Mouse (Mus musculus) left cerebral cortex, adult 18-20 months (tissue): ENCODE data around the gene Srgap2. TPM values are rescaled to one million over a fixed set of nuclear protein-coding genes. Genes with fewer than 3 reads are reported as not detected.
"Not testable (repeated sequence)": the region's sequence is repeated elsewhere in the genome, so short reads cannot be mapped to it uniquely, and the experiment has no call there.

Source experiments
- DNase-seq, 2 experiments: peaks; one replicate each; pipeline ENCODE4 v3.0.0; 2021 to 2022; ENCODE audit warnings: low spot score in 2 of 2, mixed read lengths in 1 of 2
- microRNA-seq, 2 experiments: library from miRNA; unstranded; fragments of <30 nt; microRNA quantifications; one replicate each; pipeline ENCODE4 v1.2.0; 2021
- total RNA-seq, 2 experiments: library from RNA; stranded (reverse); gene quantifications; 2 replicates each; pipeline ENCODE4 v1.2.3; 2021

Srgap2 gene
- total RNA-seq, 2 experiments from 2014 or later = 69.4 to 77.0 TPM

DNA sequence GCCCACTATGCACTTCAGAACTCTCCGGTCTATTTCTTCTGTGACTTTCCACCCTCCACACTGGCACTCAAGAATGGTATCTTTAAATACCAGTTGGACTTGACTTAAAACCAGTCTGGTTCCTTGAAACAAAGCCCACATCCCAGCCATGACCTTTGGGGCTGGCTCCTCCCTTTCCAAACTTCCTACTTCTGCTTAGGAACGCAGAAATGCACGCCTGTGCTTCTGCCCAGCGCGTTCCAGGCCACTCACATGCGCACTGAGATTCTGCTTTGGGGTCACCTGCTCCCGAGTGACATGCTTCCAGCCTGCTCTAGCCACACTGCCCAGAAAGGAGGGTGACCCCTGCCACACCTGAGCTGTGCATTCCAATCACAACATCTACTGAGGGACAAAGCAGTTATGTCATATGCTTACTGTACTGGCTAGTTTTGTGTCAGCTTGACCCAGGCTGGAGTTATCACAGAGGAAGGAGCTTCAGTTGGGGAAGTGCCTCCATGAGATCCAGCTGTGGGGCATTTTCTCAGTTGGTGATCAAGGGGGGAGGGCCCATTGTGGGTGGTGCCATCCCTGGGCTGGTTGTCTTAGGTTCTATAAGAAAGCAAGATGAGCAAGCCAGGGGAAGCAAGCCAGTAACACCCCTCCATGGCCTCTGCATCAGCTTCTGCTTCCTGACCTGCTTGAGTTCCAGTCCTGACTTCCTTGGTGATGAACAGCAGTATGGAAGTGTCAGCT lies 274.5 kb downstream of the Srgap2 start:
- DNase-seq = not testable (repeated sequence)

DNA sequence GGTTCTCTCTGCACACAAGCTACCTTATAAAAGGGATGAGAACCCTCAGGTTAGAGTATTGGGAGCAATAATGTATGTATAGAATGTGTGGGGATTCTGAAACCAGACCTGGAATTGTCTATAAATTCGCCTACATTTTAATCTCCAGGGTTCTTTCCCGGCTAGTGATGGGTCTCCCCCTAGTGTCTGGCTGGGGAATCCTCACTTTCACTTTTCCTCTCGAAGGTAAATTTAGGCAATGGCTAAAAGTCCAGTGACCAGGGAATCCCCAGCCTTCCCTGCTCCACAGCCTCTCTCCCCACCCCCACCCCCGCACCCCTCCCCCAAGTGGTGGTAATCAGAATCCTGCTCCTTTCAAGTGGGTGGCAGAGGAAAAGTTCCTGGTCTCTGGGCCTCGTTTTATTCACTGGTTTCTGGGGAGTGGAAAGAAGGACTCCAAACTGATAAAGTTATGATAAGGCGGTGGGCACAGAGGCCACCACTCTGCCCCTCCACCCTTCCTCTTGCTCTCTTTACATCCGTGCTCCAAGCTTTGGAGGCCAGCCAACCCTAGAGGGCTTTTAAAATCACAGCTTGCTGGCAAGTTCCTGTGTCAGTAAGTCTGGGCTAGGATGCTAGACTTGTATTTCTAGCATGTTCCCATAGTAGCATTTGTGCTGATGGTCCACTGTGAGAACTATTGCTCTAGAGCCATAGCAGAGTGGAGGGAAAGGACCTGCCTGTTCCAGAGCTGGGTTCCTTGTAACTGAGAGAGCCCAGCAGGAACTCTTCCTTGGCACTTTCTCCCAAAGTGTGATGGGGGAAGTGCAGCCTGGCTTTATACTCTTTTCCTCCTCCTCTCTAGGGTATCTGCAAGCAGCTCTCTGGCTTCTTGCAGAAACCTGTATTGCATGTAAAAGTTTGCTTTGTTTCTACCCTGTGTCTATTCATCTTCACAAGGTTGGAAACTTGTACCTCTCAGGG lies 280.4 kb downstream of the Srgap2 start:
- peak; percentile 55 for DNase-seq

DNA sequence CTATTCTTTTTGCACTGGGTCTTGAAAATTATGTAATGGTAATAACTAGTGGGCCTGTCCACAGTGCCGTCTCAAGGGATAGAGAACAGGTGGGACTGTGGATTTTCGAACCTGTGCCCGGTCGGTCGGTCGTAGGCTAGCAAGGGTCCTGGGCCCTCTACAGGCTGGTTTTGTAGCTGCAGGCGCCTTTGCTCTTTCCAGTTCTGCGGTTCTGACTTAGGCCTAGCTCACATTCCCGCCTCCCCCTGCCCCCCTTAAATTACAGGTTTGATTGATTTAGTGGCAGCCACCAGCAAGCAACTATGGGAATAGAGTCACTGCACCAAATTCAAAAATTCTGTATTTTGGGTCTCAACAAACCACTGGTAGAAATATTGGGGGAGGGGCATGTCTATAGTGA lies 281.2 kb downstream of the Srgap2 start:
- peak; percentile 53 to 58 for DNase-seq

DNA sequence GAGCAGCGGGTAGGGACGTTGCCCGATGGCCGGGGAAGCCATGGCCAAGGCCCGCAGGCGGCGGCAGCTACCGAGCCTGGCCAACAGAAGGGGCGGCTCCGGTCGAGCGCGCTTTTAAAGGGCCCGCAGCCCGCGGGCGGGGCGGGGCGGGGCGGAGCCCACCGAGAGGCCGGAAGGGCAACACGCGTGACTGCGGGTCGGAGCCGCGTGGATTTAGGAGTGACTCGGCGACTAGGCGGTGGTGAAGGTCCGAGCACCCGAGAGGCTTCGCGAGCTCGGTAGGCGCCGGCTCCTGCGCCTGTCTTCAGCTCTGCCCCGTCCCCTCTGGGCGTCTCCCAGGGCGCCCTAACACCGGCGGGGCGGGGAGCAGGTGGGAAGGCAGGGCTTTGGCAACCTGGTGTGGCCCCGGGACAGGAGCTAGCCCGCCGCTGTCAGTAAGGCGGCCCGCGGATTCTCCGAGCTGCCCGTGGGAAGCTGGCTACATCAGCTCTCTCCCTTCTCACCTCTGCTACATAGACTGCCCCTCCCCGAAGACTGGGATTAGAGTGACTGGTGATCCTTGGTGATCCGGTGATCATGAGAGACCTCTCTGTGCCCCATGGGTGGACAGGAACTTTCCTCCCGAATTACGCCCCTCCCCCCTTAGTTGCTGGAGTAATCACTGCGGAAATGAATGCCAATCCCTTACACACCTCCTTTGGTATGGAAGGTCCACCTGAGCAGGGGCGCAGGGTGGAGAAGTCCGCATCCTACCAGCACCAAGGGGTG lies 281.9 kb downstream of the Srgap2 start, which contains the start of gene Rassf5:
Rassf5 (minus strand) TSS at position 170 of the 768 bp plus-strand sequence.
- peak; percentile 60 to 75 for DNase-seq

DNA sequence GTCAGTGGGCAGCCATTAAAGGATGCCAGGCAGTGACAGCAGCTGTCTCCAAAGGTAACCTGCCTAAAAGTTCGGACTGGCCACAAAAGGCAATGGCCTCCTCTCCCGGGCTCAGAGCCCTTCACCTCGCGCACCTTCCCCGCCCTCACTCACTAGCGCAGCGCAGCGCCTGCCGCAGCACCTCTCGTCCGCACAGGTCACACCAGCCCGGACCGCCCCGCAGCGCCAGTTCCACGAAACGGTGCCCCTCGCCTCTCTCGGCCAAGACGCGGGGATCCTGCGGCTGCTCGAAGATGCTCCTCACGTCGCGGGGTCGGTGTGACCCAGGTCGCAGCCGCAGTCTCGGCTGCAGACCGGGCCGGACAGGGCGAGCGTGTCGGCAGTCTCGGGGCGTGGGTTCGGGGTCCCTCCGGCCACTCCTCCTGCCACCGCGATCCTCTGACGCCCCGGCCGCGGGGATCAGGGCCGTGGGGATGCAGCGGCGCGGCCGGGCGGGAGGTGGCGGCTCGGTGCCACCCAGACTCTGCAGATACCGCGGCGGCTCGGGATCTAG lies 282.5 kb downstream of the Srgap2 start:
- peak; percentile 19 to 38 for DNase-seq

DNA sequence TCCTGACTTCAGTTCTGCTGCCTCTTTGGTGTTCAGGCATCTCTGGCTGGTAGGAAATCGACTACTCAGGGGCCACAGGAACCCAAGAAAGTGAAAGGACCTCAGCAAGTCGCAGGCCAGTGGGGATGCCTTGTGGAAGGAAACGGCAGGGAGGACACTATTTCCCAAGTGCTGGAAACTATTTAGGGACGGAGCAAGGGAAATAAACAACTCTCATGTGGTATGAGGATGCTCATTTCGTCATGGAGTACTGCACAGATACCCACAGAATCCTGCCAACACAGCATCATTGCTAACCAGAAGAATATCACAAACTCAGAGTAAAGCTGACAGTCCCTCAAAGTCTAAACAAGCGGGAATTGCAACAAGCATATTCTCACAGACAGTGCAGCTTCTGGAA lies 284.2 kb downstream of the Srgap2 start:
- no peak for DNase-seq

DNA sequence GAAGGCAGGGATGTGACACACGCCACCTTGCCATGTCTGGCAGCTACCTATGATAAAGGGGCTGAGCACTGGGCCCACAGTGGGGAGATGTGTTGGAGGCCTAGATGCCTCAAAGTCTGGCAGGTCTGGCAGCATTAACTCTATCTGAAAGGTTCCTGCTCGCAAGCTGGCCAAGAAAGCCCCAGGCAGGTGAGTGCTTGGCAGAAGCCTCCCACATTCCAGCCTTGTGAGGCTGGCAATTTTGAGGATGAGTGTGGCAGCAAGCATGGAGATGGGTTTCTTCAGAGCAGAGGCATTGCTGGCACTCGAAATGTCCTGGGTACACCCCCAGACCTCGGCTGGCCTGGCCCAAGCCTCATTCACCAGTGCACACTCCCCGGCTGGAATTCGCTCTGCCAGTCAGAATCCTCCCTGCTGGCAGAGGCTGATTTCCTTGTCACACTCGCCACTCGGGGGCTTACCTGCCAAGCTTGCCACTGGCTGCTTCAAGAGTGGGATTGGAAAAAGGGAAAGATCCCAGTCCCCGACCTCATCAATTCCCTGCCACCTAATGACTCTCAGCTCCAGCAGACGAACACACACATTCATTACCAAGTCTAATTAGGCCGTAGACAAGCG lies 287.5 kb downstream of the Srgap2 start:
- DNase-seq = no peak

DNA sequence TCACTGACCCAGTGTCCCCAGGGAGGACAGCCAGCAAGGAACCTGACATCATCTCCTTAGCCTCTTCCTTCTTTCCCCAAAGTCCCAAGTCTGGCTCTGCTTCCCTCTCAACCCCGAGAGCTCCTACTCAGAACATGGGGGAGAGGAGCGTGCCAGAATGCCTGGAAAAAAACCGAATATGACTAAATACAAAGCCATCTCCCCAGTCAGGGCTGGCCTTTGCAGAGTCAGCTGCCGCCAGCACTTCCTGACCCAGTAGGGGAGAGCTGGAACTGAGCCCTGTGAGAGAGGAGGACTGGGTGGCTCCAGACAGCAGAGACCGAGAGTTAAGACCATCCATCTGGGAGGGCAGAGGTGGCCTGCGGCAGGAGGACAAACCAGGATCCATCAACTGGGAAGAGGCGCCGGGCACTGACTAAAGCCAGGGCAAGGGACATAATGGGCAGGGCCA lies 288.2 kb downstream of the Srgap2 start:
- no peak for DNase-seq

DNA sequence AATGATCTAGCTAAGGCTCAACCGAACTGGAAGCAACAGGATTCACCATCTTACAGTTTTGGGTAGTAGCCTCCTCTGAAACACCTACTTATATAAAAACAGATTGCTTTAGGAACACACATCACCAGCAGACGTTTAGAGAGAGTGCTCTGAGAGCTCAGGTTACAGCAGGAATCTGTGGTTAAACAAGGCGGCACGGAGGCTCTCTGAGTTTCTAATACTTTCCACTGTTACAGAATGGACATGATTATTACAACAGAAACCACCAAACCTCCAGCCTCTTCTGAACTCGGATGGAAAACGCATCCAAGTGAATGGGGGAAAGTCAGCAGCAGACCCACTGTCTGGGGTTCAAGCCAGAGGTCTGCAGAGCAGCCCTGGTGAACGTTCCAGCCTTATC lies 291.1 kb downstream of the Srgap2 start:
- DNase-seq = no peak

Small RNA genes within 50 kb of the gene (microRNA-seq; reads per million reads assigned to microRNA genes)
- gene Gm24273 = 0 reads per million in 2 experiments

Other genes with a start within 250 kb of the Srgap2 start
- gene Ikbke, start 247.7 kb downstream of the Srgap2 start, total RNA-seq = 1 to 10 TPM; 1.5 to 1.8 TPM
- gene Fam72a, start 551 bp upstream of the Srgap2 start, total RNA-seq = 1 to 10 TPM; 1.1 TPM
- not detected for gene Avpr1b, start 71.9 kb upstream of the Srgap2 start, total RNA-seq
- gene Ctse, start 111.0 kb upstream of the Srgap2 start, total RNA-seq = under 1 TPM in 1 of 2 experiments, not detected in 1; 0.16 TPM
- gene Rab7b, start 161.3 kb upstream of the Srgap2 start, total RNA-seq = 1 to 10 TPM; 1.4 to 3.1 TPM
- gene Slc26a9, start 216.7 kb upstream of the Srgap2 start, total RNA-seq = under 1 TPM in 1 of 2 experiments, not detected in 1; 0.07 TPM